Mouse (Mus musculus) CD4-positive, CD25-positive, alpha-beta regulatory T cell, adult 4 months (primary cell): ENCODE measurements at regions not wholly inside any gene's neighbourhood (a gene's known extent, or its start where the extent isn't known, plus 50 kb on each side); places are given as distances from the start of the nearest gene placed in this dataset.

Source experiments
- ATAC-seq: one replicate; pipeline ENCODE4 v1.8.0; 2017

- ATAC-seq, result no peak
Observed at GRCm38 (mm10) chr7:130091942-130092341, 428.2 kb downstream of the Ate1 start.

GRCm38 (mm10) chr7:130095141-130095540 lies 425.0 kb downstream of the Ate1 start:
- no peak for ATAC-seq

- no peak for ATAC-seq
Observed at GRCm38 (mm10) chr7:130098606-130099005, 421.6 kb downstream of the Ate1 start.

GRCm38 (mm10) chr7:130102671-130103070 lies 417.5 kb downstream of the Ate1 start:
- no peak for ATAC-seq

- ATAC-seq, result no peak
Observed at GRCm38 (mm10) chr7:130106961-130107360, 413.2 kb downstream of the Ate1 start.

- ATAC-seq, result no peak
Observed at GRCm38 (mm10) chr7:130108362-130108761, 411.8 kb downstream of the Ate1 start.
